Mouse (Mus musculus) thymus, postnatal 36 days (tissue): ENCODE data around the gene Rspo4.

Experiments used
- DNase-seq, 2 experiments: peaks; one replicate each; pipeline ENCODE4 v3.0.0; 2022; ENCODE audit warnings: mixed read lengths in 2 of 2

Gene Rspo4

DNA sequence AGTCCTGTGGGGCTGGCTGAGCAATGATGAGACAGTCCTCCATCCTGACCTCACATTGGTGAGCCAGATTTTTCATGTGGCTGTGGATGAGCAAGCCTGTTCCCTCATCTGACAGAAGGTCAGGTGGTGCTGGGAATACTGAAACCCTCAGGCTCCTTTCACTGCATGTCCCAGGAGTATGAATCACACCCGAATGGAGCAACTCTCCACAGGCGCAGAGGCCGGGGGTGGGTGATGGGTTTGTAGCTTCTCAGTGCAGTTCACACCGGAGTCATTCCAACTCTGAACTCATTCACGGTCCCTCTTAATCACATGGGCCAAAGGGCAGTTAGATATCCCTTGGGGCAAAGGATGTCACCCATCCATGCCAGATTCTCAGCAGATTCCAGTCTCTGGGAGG, 71.4 kb downstream of the Rspo4 start:
- no peak for DNase-seq

DNA sequence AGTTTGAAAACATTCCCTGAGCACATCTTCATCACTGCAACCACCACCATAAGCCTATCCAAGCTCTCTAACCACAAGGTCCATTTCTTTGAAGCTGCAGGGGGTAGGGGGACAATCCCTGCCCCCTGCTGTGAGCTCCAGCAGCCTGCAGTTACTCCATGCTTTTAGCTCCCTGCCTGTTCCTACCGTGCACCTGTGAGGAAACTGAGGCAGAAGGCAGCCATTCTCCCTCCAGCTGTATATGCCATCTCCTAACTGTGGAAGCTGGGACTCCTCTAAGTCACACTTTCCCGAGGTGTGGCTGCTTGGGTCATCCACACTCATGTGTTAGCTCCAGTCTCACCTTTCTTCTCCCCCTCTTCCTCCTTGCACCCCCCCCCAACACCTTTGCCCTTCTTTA, 72.4 kb downstream of the Rspo4 start:
- DNase-seq: no peak

DNA sequence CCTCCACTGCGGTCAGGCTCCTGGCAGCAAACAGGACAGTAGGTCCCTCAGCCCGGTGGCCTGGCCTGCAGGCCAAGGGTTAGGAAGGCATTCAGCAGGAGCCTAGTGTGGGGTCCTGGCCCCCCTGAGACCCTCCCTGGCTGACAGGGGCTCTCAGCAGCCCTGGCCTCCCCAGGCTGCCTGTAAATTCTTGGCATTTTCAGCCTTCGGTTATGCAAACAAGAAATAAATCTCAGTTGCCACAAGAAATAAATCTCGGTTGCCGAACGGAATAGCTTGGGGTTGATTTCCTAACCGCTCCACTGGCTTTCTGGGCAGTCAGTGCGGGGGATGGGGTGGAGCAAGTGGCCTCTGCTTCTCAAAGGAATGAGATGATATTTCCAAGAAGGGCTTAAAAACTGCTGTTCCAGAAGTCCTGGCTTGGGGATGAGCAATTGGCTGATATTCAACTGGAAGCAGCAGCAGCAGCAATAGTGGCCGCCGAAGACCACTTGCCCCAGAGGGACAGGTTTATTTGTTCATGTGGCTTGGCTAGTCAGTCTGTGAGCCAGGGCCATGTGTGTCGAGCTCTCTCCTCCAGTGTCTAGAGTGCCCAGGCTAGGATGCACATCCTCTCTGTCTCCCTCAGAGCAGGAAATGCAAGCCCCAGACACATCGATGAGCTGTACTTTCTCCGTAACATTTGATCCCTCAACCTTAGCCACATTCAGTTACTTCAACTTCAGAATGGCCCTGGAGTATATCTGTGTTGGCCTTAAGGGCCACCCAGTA, 73.5 kb downstream of the Rspo4 start:
- no peak for DNase-seq

DNA sequence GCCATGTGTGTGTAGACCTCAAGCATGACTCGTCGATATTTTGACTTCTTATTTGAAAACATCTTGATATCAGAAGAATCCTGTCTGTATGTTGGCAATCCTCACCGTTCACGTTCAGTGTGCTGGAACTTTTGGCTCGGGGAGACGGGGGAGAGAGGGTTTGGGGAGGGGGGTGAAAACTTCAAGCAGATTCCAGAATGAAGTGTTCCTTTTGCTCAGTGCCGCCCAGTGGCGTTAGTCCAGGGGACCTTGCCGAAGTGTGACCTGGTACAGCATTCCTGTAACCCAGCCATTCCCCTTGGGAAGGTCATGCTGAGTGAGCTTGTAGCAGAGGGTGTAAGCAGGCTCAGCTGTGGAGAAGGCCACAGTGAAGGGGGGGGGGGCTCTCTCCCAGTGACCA, 76.4 kb downstream of the Rspo4 start:
- DNase-seq: no peak

DNA sequence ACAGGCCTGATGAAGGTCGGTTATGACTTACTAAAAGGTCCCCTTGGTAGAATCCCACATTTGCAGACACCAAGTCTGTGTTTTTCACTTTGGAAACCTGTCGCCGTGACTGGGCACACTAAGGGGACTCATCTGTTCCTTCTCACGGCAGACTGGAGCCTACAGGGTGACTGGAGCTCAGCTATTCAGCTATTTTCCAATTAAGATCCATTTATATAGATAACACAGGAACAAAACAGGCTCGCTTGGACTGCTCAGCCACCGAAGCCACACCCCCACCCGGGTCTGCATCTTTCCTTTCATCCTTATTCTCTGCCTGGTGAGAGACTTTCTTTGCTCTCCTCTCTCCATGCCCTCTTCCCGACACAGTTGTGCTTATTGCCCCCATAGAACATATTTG, 78.3 kb downstream of the Rspo4 start:
- DNase-seq: no peak

DNA sequence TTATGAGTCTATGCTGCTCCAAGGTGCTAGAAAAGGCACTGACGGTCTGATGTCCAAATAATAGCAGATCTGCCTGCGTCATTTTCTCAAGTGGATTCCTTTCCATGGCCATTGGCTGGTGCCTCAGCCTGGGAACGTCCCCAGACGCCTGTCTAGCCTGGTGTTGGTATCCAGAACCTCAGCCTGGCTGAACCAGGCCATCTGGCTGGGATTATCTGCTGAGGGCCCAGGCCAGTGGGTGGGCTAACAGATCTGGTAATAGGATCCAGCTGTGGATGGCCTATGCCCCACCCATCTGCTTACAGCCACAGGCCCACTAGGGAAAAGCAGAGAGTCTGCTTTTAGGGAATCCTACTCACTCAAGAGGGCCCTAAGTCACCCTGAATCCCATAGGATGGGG, 78.9 kb downstream of the Rspo4 start:
- no peak for DNase-seq
